Mouse (Mus musculus): ENCODE results near the gene Gal3st3. TPM values are rescaled to one million over a fixed set of nuclear protein-coding genes. Genes with fewer than 3 reads are reported as not detected.

Gene Gal3st3
- polyA plus RNA-seq, 1 experiment, result 2.2 TPM

- TF ChIP-seq POLR2A (IDR thresholded peaks at IDR 0.05; ENCODE audit: control insufficient read depth, low read depth, low read length) (no peak), CTCF (IDR thresholded peaks at IDR 0.05; ENCODE audit: control insufficient read depth, insufficient read depth, insufficient replicate concordance, low read depth, low read length) (no peak)
- peak overlapping the region; percentile 99 for H3K4me3 ChIP-seq (ENCODE audit: control insufficient read depth, low read depth, low read length)
- no peaks in the 10 kb centered on the region for H3K27me3 ChIP-seq (ENCODE audit: control insufficient read depth, insufficient read depth, low read length)
- peaks cover 2% of the 10 kb centered on the region; the same call in 1 of the 2 replicates for H3K36me3 ChIP-seq (ENCODE audit: control insufficient read depth, insufficient read depth, low read length)
- H3K27ac ChIP-seq (ENCODE audit: control insufficient read depth, insufficient read depth, low read depth, low read length), result peak overlapping the region; percentile 75
- peaks cover 12% of the 10 kb centered on the region for H3K4me1 ChIP-seq (ENCODE audit: control insufficient read depth, insufficient read depth, low read length)
Measured at GRCm38 (mm10) chr19:5272326-5272795, 25.8 kb upstream of the Gal3st3 start.

GRCm38 (mm10) chr19:5272801-5273733, 25.1 kb upstream of the Gal3st3 start, which contains the start of gene Pacs1:
TSS of gene Pacs1 (minus strand) at chr19:5273119.
- Histone ChIP-seq H3K4me1 (ENCODE audit: control insufficient read depth, insufficient read depth, low read length) (peaks cover 12% of the 10 kb centered on the region), H3K27me3 (ENCODE audit: control insufficient read depth, insufficient read depth, low read length) (no peaks in the 10 kb centered on the region), H3K4me3 (ENCODE audit: control insufficient read depth, low read depth, low read length) (peak within 1 kb of the TSS; percentile 99), H3K36me3 (ENCODE audit: control insufficient read depth, insufficient read depth, low read length) (peaks cover 2% of the 10 kb centered on the region; the same call in 1 of the 2 replicates), H3K27ac (ENCODE audit: control insufficient read depth, insufficient read depth, low read depth, low read length) (peak within 1 kb of the TSS; percentile 75)
- TF ChIP-seq POLR2A (IDR thresholded peaks at IDR 0.05; ENCODE audit: control insufficient read depth, low read depth, low read length) (peak; percentile 46), CTCF (IDR thresholded peaks at IDR 0.05; ENCODE audit: control insufficient read depth, insufficient read depth, insufficient replicate concordance, low read depth, low read length) (no peak)

DNA sequence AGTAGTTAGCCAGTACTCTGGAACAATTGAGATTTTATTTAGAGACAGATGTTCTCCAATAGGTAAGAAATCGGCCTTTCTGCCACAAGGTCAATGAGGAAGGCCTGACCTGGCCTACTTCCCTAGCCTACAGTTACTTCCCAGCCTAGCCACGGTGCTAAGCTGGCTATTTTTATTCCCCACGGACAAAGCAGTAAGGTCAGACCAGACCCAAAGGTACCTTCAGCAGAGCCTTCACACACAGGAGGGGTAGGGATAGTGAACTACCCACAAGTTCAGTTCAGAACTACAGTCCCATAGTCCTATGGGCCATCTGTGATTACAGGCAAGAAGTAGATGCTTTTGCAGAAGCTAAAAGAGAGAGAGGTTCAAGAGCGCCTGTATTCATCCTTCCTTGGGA, 24.2 kb upstream of the Gal3st3 start:
- no peak overlapping the region for H3K27ac ChIP-seq (ENCODE audit: control insufficient read depth, insufficient read depth, low read depth, low read length)
- H3K27me3 ChIP-seq (ENCODE audit: control insufficient read depth, insufficient read depth, low read length), result no peaks in the 10 kb centered on the region
- TF ChIP-seq CTCF (IDR thresholded peaks at IDR 0.05; ENCODE audit: control insufficient read depth, insufficient read depth, insufficient replicate concordance, low read depth, low read length) (no peak), POLR2A (IDR thresholded peaks at IDR 0.05; ENCODE audit: control insufficient read depth, low read depth, low read length) (no peak)
- peaks cover 2% of the 10 kb centered on the region; the same call in 1 of the 2 replicates for H3K36me3 ChIP-seq (ENCODE audit: control insufficient read depth, insufficient read depth, low read length)
- peaks cover 12% of the 10 kb centered on the region for H3K4me1 ChIP-seq (ENCODE audit: control insufficient read depth, insufficient read depth, low read length)
- H3K4me3 ChIP-seq (ENCODE audit: control insufficient read depth, low read depth, low read length), result no peak overlapping the region

DNA sequence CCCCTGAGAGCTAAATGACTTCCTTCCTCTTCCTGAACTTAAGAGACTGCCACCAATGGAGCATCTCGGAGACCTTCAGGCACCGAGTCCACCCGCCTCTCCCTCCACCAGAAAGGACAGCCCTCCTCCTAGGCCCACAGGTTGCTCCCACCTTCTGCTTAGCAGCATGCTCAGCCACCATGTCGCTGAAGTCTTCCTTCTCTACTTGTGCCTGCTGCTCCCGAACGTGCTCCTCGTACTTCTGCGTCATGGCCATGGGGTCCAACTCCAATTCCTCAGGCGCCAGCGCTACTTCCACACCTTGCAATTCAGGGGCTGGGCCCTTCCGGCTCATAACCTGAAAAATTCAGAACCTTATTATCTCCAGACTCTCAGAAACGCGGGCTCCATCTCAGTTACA, 23.5 kb upstream of the Gal3st3 start:
- no peak for TF ChIP-seq CTCF (IDR thresholded peaks at IDR 0.05; ENCODE audit: control insufficient read depth, insufficient read depth, insufficient replicate concordance, low read depth, low read length)
- TF ChIP-seq POLR2A (IDR thresholded peaks at IDR 0.05; ENCODE audit: control insufficient read depth, low read depth, low read length), result no peak
- Histone ChIP-seq H3K4me3 (ENCODE audit: control insufficient read depth, low read depth, low read length) (no peak overlapping the region), H3K36me3 (ENCODE audit: control insufficient read depth, insufficient read depth, low read length) (peaks cover 5% of the 10 kb centered on the region), H3K4me1 (ENCODE audit: control insufficient read depth, insufficient read depth, low read length) (peaks cover 12% of the 10 kb centered on the region), H3K27ac (ENCODE audit: control insufficient read depth, insufficient read depth, low read depth, low read length) (no peak overlapping the region), H3K27me3 (ENCODE audit: control insufficient read depth, insufficient read depth, low read length) (no peaks in the 10 kb centered on the region)

- Histone ChIP-seq H3K27me3 (ENCODE audit: control insufficient read depth, insufficient read depth, low read length) (no peaks in the 10 kb centered on the region), H3K4me3 (ENCODE audit: control insufficient read depth, low read depth, low read length) (no peak overlapping the region), H3K4me1 (ENCODE audit: control insufficient read depth, insufficient read depth, low read length) (peaks cover 12% of the 10 kb centered on the region), H3K27ac (ENCODE audit: control insufficient read depth, insufficient read depth, low read depth, low read length) (no peak overlapping the region), H3K36me3 (ENCODE audit: control insufficient read depth, insufficient read depth, low read length) (peaks cover 5% of the 10 kb centered on the region)
- TF ChIP-seq CTCF (IDR thresholded peaks at IDR 0.05; ENCODE audit: control insufficient read depth, insufficient read depth, insufficient replicate concordance, low read depth, low read length) (no peak), POLR2A (IDR thresholded peaks at IDR 0.05; ENCODE audit: control insufficient read depth, low read depth, low read length) (no peak)
Measured at GRCm38 (mm10) chr19:5275736-5276135, 22.4 kb upstream of the Gal3st3 start.

DNA sequence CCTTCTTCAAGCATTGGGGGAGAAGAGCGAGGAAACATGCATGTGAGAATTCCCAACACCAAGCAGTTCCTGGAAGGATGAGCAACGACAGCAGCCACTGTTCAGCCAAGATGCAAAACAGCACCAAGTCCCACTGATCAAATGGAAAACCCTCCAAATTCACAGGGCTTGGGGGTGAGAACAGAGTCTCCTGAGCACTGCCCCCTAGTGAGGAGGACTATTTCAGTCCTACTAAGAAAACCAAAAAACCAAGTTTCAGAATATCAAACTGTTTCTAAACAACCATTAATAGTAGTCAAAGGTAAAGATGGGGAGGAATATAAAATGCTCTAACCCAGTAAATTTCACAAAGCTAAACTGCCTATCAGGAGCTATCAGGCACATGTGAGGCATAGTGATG, 21.6 kb upstream of the Gal3st3 start:
- TF ChIP-seq CTCF (IDR thresholded peaks at IDR 0.05; ENCODE audit: control insufficient read depth, insufficient read depth, insufficient replicate concordance, low read depth, low read length), result no peak
- Histone ChIP-seq H3K4me1 (ENCODE audit: control insufficient read depth, insufficient read depth, low read length) (peaks cover 10% of the 10 kb centered on the region), H3K4me3 (ENCODE audit: control insufficient read depth, low read depth, low read length) (no peak overlapping the region), H3K36me3 (ENCODE audit: control insufficient read depth, insufficient read depth, low read length) (peaks cover 5% of the 10 kb centered on the region), H3K27ac (ENCODE audit: control insufficient read depth, insufficient read depth, low read depth, low read length) (no peak overlapping the region), H3K27me3 (ENCODE audit: control insufficient read depth, insufficient read depth, low read length) (no peaks in the 10 kb centered on the region)

- Histone ChIP-seq H3K36me3 (ENCODE audit: control insufficient read depth, insufficient read depth, low read length) (peaks cover 5% of the 10 kb centered on the region), H3K27ac (ENCODE audit: control insufficient read depth, insufficient read depth, low read depth, low read length) (no peak overlapping the region), H3K4me3 (ENCODE audit: control insufficient read depth, low read depth, low read length) (no peak overlapping the region), H3K27me3 (ENCODE audit: control insufficient read depth, insufficient read depth, low read length) (no peaks in the 10 kb centered on the region), H3K4me1 (ENCODE audit: control insufficient read depth, insufficient read depth, low read length) (peaks cover 8% of the 10 kb centered on the region)
- TF ChIP-seq CTCF (IDR thresholded peaks at IDR 0.05; ENCODE audit: control insufficient read depth, insufficient read depth, insufficient replicate concordance, low read depth, low read length) (no peak), POLR2A (IDR thresholded peaks at IDR 0.05; ENCODE audit: control insufficient read depth, low read depth, low read length) (no peak)
Measured at GRCm38 (mm10) chr19:5277140-5277539, 21.0 kb upstream of the Gal3st3 start.
